Mouse (Mus musculus) stomach, embryonic 14.5 days (tissue): ENCODE measurements at regions not wholly inside any gene's neighbourhood (a gene's known extent, or its start where the extent isn't known, plus 50 kb on each side); places are given as distances from the start of the nearest gene placed in this dataset.

ENCODE experiments used
- ATAC-seq: fragments of 200-750 bp; cut with Nextera tagmentation; 2 replicates; pipeline ENCODE4 v1.8.0; 2017; ENCODE audit warnings: low read depth, moderate TSS enrichment; ENCODE audit not compliant: insufficient number of reproducible peaks, insufficient read depth, low FRiP score
- H3K27ac ChIP-seq: fragments of 300-500 bp; sonication (generic); 2 replicates; pipeline ENCODE4 v1.5.1; 2014; ENCODE audit warnings: mild to moderate bottlenecking, low read length, moderate library complexity, mixed read lengths
- H3K27me3 ChIP-seq: fragments of 300-500 bp; sonication (generic); 2 replicates; pipeline ENCODE4 v1.6.1; 2014; ENCODE audit warnings: low read length, control low read depth, mixed read lengths; ENCODE audit not compliant: control insufficient read depth, insufficient read depth
- H3K36me3 ChIP-seq: fragments of 300-500 bp; sonication (generic); 2 replicates; pipeline ENCODE4 v1.6.1; 2014; ENCODE audit warnings: mild to moderate bottlenecking, control low read depth, low read length, moderate library complexity, mixed read lengths; ENCODE audit not compliant: control insufficient read depth, insufficient read depth
- H3K4me1 ChIP-seq: fragments of 300-500 bp; sonication (generic); 2 replicates; pipeline ENCODE4 v1.6.1; 2014; ENCODE audit warnings: low read length, control low read depth, mixed read lengths; ENCODE audit not compliant: control insufficient read depth, insufficient read depth
- H3K4me2 ChIP-seq: fragments of 300-500 bp; sonication (generic); replicated peaks from 2 replicates; pipeline ENCODE4 v1.6.1; 2014; ENCODE audit warnings: low read depth, low read length, control low read depth
- H3K4me3 ChIP-seq: fragments of 300-500 bp; sonication (generic); 2 replicates; pipeline ENCODE4 v1.5.1; 2014; ENCODE audit warnings: low read depth, low read length, control low read depth
- H3K9ac ChIP-seq: fragments of 300-500 bp; sonication (generic); replicated peaks from 2 replicates; pipeline ENCODE4 v1.6.1; 2014; ENCODE audit warnings: low read depth, mild to moderate bottlenecking, control low read depth, low read length, moderate library complexity, mixed read lengths
- H3K9me3 ChIP-seq: fragments of 300-500 bp; sonication (generic); 2 replicates; pipeline ENCODE4 v1.6.1; 2016; ENCODE audit warnings: low read depth, low read length, control low read depth; ENCODE audit not compliant: control insufficient read depth
- WGBS: fragments of 180-500 bp; shearing (Covaris S2); extraction: QIAGEN DNeasy Blood & Tissue Kit; methylation state at CpG from one replicate; pipeline ENCODE4 v1.1.7; 2014; 5-methylcytosine and 5-hydroxymethylcytosine counted together

- 58% methylated on average over 9 of the region's 9 CpGs for WGBS
- Histone ChIP-seq H3K27me3 (no peaks in the 10 kb centered on the region), H3K9ac (no peak overlapping the region), H3K4me2 (no peak overlapping the region), H3K36me3 (no peaks in the 10 kb centered on the region), H3K27ac (no peak overlapping the region), H3K4me1 (no peaks in the 10 kb centered on the region), H3K4me3 (no peak overlapping the region), H3K9me3 (no peaks in the 10 kb centered on the region)
- ATAC-seq: no peak
These were observed 711.4 kb downstream of the Vrk1 start for GRCm38 (mm10) chr12:106721271-106722009.

GRCm38 (mm10) chr12:106722010-106722362, 712.0 kb downstream of the Vrk1 start:
- no peaks in the 10 kb centered on the region for H3K9me3 ChIP-seq
- H3K4me1 ChIP-seq: no peaks in the 10 kb centered on the region
- H3K27me3 ChIP-seq: no peaks in the 10 kb centered on the region
- no peak overlapping the region for H3K27ac ChIP-seq
- H3K4me3 ChIP-seq: no peak overlapping the region
- H3K4me2 ChIP-seq: no peak overlapping the region
- no peak for ATAC-seq
- H3K9ac ChIP-seq: no peak overlapping the region
- 72% methylated on average over 2 of the region's 2 CpGs for WGBS
- H3K36me3 ChIP-seq: no peaks in the 10 kb centered on the region

GRCm38 (mm10) chr12:106722761-106723160, 712.7 kb downstream of the Vrk1 start:
- ATAC-seq: no peak
- Histone ChIP-seq H3K4me1 (no peaks in the 10 kb centered on the region), H3K4me2 (no peak overlapping the region), H3K4me3 (no peak overlapping the region), H3K9me3 (no peaks in the 10 kb centered on the region), H3K27me3 (no peaks in the 10 kb centered on the region), H3K36me3 (no peaks in the 10 kb centered on the region), H3K27ac (no peak overlapping the region), H3K9ac (no peak overlapping the region)
- WGBS: 59% methylated on average over 4 of the region's 4 CpGs

GRCm38 (mm10) chr12:106726920-106727319, 716.9 kb downstream of the Vrk1 start:
- Histone ChIP-seq H3K4me2 (no peak overlapping the region), H3K9me3 (no peaks in the 10 kb centered on the region), H3K4me3 (no peak overlapping the region), H3K9ac (no peak overlapping the region), H3K27me3 (no peaks in the 10 kb centered on the region), H3K27ac (no peak overlapping the region), H3K36me3 (no peaks in the 10 kb centered on the region), H3K4me1 (no peaks in the 10 kb centered on the region)
- ATAC-seq: no peak
- WGBS: 90% methylated on average over 8 of the region's 8 CpGs

GRCm38 (mm10) chr12:106727486-106727885, 717.5 kb downstream of the Vrk1 start:
- no peak for ATAC-seq
- H3K9me3 ChIP-seq: no peaks in the 10 kb centered on the region
- no peak overlapping the region for H3K4me2 ChIP-seq
- no peaks in the 10 kb centered on the region for H3K27me3 ChIP-seq
- H3K4me3 ChIP-seq: no peak overlapping the region
- no peaks in the 10 kb centered on the region for H3K36me3 ChIP-seq
- H3K9ac ChIP-seq: no peak overlapping the region
- 85% methylated on average over 3 of the region's 3 CpGs for WGBS
- H3K4me1 ChIP-seq: no peaks in the 10 kb centered on the region
- H3K27ac ChIP-seq: no peak overlapping the region

- Histone ChIP-seq H3K36me3 (no peaks in the 10 kb centered on the region), H3K27ac (no peak overlapping the region), H3K27me3 (no peaks in the 10 kb centered on the region), H3K9ac (no peak overlapping the region), H3K4me3 (no peak overlapping the region), H3K4me1 (no peaks in the 10 kb centered on the region), H3K4me2 (no peak overlapping the region), H3K9me3 (no peaks in the 10 kb centered on the region)
- 84% methylated on average over 5 of the region's 5 CpGs for WGBS
- no peak for ATAC-seq
These were observed 719.7 kb downstream of the Vrk1 start for GRCm38 (mm10) chr12:106729686-106730085.

GRCm38 (mm10) chr12:106732108-106732857, 722.3 kb downstream of the Vrk1 start:
- WGBS: 72% methylated on average over 16 of the region's 16 CpGs
- H3K9ac ChIP-seq: no peak overlapping the region
- ATAC-seq: no peak

GRCm38 (mm10) chr12:106748765-106749164, 738.7 kb downstream of the Vrk1 start:
- no peak for ATAC-seq
- H3K9me3 ChIP-seq: no peaks in the 10 kb centered on the region
- no peaks in the 10 kb centered on the region for H3K4me1 ChIP-seq
- H3K4me2 ChIP-seq: no peak overlapping the region
- H3K36me3 ChIP-seq: no peaks in the 10 kb centered on the region
- no peaks in the 10 kb centered on the region for H3K27me3 ChIP-seq
- no peak overlapping the region for H3K9ac ChIP-seq
- H3K27ac ChIP-seq: no peak overlapping the region
- no peak overlapping the region for H3K4me3 ChIP-seq
- WGBS: 85% methylated on average over 8 of the region's 8 CpGs

More at GRCm38 (mm10) chr12:106732108-106732857, 722.3 kb downstream of the Vrk1 start:
- H3K27ac ChIP-seq: no peak overlapping the region
- H3K4me1 ChIP-seq: no peaks in the 10 kb centered on the region
- H3K36me3 ChIP-seq: no peaks in the 10 kb centered on the region
- no peaks in the 10 kb centered on the region for H3K27me3 ChIP-seq
- H3K9me3 ChIP-seq: no peaks in the 10 kb centered on the region
- H3K4me2 ChIP-seq: no peak overlapping the region
- no peak overlapping the region for H3K4me3 ChIP-seq
